Mouse (Mus musculus) midbrain, embryonic 10.5 days (tissue): ENCODE measurements around the gene Ilf2. TPM values are rescaled to one million over a fixed set of nuclear protein-coding genes. Genes with fewer than 3 reads are reported as not detected.

Source experiments
- DNase-seq: peaks from one replicate; pipeline ENCODE4 v3.0.0-alpha.2; 2017; ENCODE audit warnings: low spot score
- H3K27ac ChIP-seq: fragments of 300-500 bp; sonication (generic); replicated peaks from 2 replicates; pipeline ENCODE4 v1.5.1; 2016; ENCODE audit warnings: mild to moderate bottlenecking
- H3K27me3 ChIP-seq: fragments of 300-500 bp; sonication (generic); 2 replicates; pipeline ENCODE4 v1.6.1; 2016; ENCODE audit warnings: low read depth, mild to moderate bottlenecking; ENCODE audit not compliant: poor library complexity, severe bottlenecking
- H3K36me3 ChIP-seq: fragments of 300-500 bp; sonication (generic); 2 replicates; pipeline ENCODE4 v1.6.1; 2016; ENCODE audit warnings: mild to moderate bottlenecking, moderate library complexity
- H3K4me1 ChIP-seq: fragments of 300-500 bp; sonication (generic); 2 replicates; pipeline ENCODE4 v1.6.1; 2016
- H3K4me3 ChIP-seq: fragments of 300-500 bp; sonication (generic); 2 replicates; pipeline ENCODE4 v1.5.1; 2016; ENCODE audit warnings: mild to moderate bottlenecking, moderate library complexity
- H3K9me3 ChIP-seq: fragments of 300-500 bp; sonication (generic); replicated peaks from 2 replicates; pipeline ENCODE4 v1.6.1; 2016; ENCODE audit warnings: mild to moderate bottlenecking
- WGBS: fragments of 180-500 bp; shearing (Covaris S2); methylation state at CpG from one replicate; pipeline ENCODE4 v1.1.7; 2016; 5-methylcytosine and 5-hydroxymethylcytosine counted together
- polyA plus RNA-seq: library from polyadenylated mRNA; unstranded; fragments of >200 nt; fragmentation: Nextera tagmentation; extraction: Ambion mirVana; gene quantifications from 2 replicates; pipeline ENCODE4 v1.2.1, GENCODE M21; 2016

The Ilf2 gene
- 343 and 346 TPM in 2 replicates for polyA plus RNA-seq

GRCm38 (mm10) chr3:90475831-90476611, at the start of gene Ilf2:
Gene Ilf2, plus strand, starts transcription at chr3:90476126.
- Histone ChIP-seq H3K27ac (peak within 1 kb of the TSS; percentile 99), H3K9me3 (no peaks in the 10 kb centered on the region), H3K36me3 (peaks cover 39% of the 10 kb centered on the region), H3K4me3 (peak within 1 kb of the TSS; percentile 94), H3K27me3 (no peaks in the 10 kb centered on the region), H3K4me1 (peaks cover 10% of the 10 kb centered on the region)
- WGBS = under 1% methylated on average over 45 of the region's 45 CpGs
- peak; percentile 97 for DNase-seq

DNA sequence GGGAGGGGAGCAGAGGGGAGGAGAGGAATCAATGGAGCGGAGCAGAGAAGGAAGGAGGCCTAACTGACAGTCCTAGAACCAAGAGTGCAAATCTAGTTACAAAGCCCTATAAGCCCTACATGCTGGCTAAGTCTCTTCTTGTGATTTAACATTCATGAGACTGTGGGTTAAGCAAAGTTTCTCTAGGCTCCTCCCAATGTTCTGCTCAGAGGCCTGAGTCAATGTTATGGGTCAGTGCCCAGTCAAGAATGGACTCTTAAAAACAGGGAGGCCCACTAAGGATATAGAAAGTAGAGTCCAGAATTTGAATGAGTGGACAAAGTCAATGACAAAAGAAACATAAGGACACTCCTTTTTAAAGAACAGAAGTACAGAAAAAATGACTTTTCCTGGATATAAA, 48.4 kb upstream of the Ilf2 start:
- Histone ChIP-seq H3K4me1 (peaks cover 39% of the 10 kb centered on the region), H3K9me3 (no peaks in the 10 kb centered on the region), H3K27me3 (no peaks in the 10 kb centered on the region), H3K36me3 (peaks cover 68% of the 10 kb centered on the region), H3K4me3 (no peak overlapping the region), H3K27ac (no peak overlapping the region)
- WGBS = 67% methylated on average over 1 of the region's 1 CpGs
- DNase-seq = no peak

GRCm38 (mm10) chr3:90428186-90428585, 47.7 kb upstream of the Ilf2 start:
- H3K27me3 ChIP-seq = no peaks in the 10 kb centered on the region
- no peaks in the 10 kb centered on the region for H3K9me3 ChIP-seq
- H3K4me3 ChIP-seq = no peak overlapping the region
- peaks cover 39% of the 10 kb centered on the region for H3K4me1 ChIP-seq
- DNase-seq = no peak
- 84% methylated on average over 6 of the region's 6 CpGs for WGBS
- H3K27ac ChIP-seq = no peak overlapping the region
- peaks cover 62% of the 10 kb centered on the region for H3K36me3 ChIP-seq

DNA sequence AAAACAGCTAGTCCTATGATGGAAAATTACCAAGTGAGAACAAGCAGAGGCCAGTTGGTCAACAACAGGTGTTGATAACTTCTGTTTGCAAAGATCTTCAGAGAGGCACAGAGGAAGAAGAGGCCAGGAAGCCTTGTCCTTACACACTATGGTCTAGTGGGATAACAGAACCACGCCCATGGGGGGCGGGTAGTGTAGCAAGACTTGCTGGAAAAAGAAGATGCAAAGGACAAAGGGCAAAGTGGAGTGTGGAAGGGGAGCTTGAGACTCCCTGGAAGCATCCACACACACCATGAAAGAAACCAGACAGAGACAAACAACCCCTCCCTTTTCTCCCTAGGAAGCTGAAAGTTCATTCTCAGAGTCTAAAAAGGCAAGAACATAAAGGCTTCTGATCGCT, 46.4 kb upstream of the Ilf2 start:
- Histone ChIP-seq H3K27ac (no peak overlapping the region), H3K4me3 (no peak overlapping the region), H3K4me1 (peaks cover 48% of the 10 kb centered on the region), H3K9me3 (no peaks in the 10 kb centered on the region), H3K36me3 (peaks cover 49% of the 10 kb centered on the region), H3K27me3 (no peaks in the 10 kb centered on the region)
- 96% methylated on average over 3 of the region's 3 CpGs for WGBS
- no peak for DNase-seq

- H3K27ac ChIP-seq = peak overlapping the region; percentile 97
These were observed 43.6 kb upstream of the Ilf2 start for GRCm38 (mm10) chr3:90432348-90432747.

GRCm38 (mm10) chr3:90432811-90433219, 43.1 kb upstream of the Ilf2 start:
- Histone ChIP-seq H3K9me3 (no peaks in the 10 kb centered on the region), H3K4me3 (peak overlapping the region; percentile 64), H3K36me3 (peaks cover 30% of the 10 kb centered on the region), H3K4me1 (peaks cover 39% of the 10 kb centered on the region), H3K27ac (peak overlapping the region; percentile 97), H3K27me3 (no peaks in the 10 kb centered on the region)
- DNase-seq = no peak
- 0% methylated on average over 11 of the region's 12 CpGs for WGBS

More at GRCm38 (mm10) chr3:90432348-90432747, 43.6 kb upstream of the Ilf2 start:
- 17% methylated on average over 2 of the region's 2 CpGs for WGBS
- no peaks in the 10 kb centered on the region for H3K9me3 ChIP-seq
- H3K36me3 ChIP-seq = peaks cover 30% of the 10 kb centered on the region
- H3K27me3 ChIP-seq = no peaks in the 10 kb centered on the region
- H3K4me1 ChIP-seq = peaks cover 44% of the 10 kb centered on the region
- H3K4me3 ChIP-seq = peak overlapping the region; percentile 64
- no peak for DNase-seq

GRCm38 (mm10) chr3:90433381-90434020, 42.4 kb upstream of the Ilf2 start, which contains the start of gene Ints3:
Gene Ints3, minus strand, starts transcription at chr3:90433622.
- H3K9me3 ChIP-seq = no peaks in the 10 kb centered on the region
- H3K4me3 ChIP-seq = peak within 1 kb of the TSS; percentile 64
- H3K36me3 ChIP-seq = peaks cover 25% of the 10 kb centered on the region
- no peaks in the 10 kb centered on the region for H3K27me3 ChIP-seq
- H3K4me1 ChIP-seq = peaks cover 32% of the 10 kb centered on the region
- peak within 1 kb of the TSS; percentile 97 for H3K27ac ChIP-seq
- DNase-seq = peak; percentile 98
- WGBS = under 1% methylated on average over 52 of the region's 52 CpGs

GRCm38 (mm10) chr3:90434073-90434730, 41.7 kb upstream of the Ilf2 start:
- no peaks in the 10 kb centered on the region for H3K27me3 ChIP-seq
- peaks cover 20% of the 10 kb centered on the region for H3K36me3 ChIP-seq
- H3K9me3 ChIP-seq = no peaks in the 10 kb centered on the region
- H3K4me1 ChIP-seq = peaks cover 30% of the 10 kb centered on the region
- 62% methylated on average over 11 of the region's 11 CpGs for WGBS
- peak overlapping the region; percentile 97 for H3K27ac ChIP-seq
- peak overlapping the region; percentile 64 for H3K4me3 ChIP-seq
- DNase-seq = no peak

- WGBS = 83% methylated on average over 4 of the region's 4 CpGs
- no peaks in the 10 kb centered on the region for H3K36me3 ChIP-seq
- no peaks in the 10 kb centered on the region for H3K9me3 ChIP-seq
- no peak for DNase-seq
- no peaks in the 10 kb centered on the region for H3K27me3 ChIP-seq
- H3K4me1 ChIP-seq = peaks cover 11% of the 10 kb centered on the region
- H3K27ac ChIP-seq = no peak overlapping the region
- H3K4me3 ChIP-seq = no peak overlapping the region
These were observed 38.8 kb upstream of the Ilf2 start for GRCm38 (mm10) chr3:90437131-90437530.

DNA sequence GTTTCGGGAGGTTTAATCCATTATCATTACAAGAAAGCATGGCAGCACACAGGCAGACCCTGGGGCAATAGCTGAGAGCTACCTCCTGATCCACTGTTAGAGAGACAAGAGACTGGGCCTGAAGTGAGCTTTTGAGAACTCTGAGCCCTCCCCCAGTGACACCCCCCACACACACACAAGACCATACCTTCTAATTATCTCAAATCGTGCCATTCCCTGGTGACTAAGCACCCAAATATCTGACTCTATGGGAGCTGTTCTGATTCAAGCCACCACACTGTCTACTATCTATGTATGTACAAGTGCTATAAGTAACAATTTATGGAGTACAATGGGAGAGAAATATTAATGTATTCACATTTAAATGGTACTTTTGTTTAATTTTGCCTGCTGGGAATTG, 35.2 kb upstream of the Ilf2 start:
- no peak for DNase-seq
- H3K4me1 ChIP-seq = peaks cover 2% of the 10 kb centered on the region
- H3K9me3 ChIP-seq = no peaks in the 10 kb centered on the region
- 91% methylated on average over 2 of the region's 2 CpGs for WGBS
- H3K27me3 ChIP-seq = no peaks in the 10 kb centered on the region
- no peak overlapping the region for H3K27ac ChIP-seq
- H3K4me3 ChIP-seq = no peak overlapping the region
- no peaks in the 10 kb centered on the region for H3K36me3 ChIP-seq

GRCm38 (mm10) chr3:90443977-90444376, 31.9 kb upstream of the Ilf2 start:
- WGBS = 92% methylated on average over 3 of the region's 3 CpGs
- no peak overlapping the region for H3K4me3 ChIP-seq
- peaks cover 30% of the 10 kb centered on the region for H3K4me1 ChIP-seq
- H3K27ac ChIP-seq = no peak overlapping the region
- no peaks in the 10 kb centered on the region for H3K9me3 ChIP-seq
- no peaks in the 10 kb centered on the region for H3K27me3 ChIP-seq
- no peak for DNase-seq
- H3K36me3 ChIP-seq = no peaks in the 10 kb centered on the region

DNA sequence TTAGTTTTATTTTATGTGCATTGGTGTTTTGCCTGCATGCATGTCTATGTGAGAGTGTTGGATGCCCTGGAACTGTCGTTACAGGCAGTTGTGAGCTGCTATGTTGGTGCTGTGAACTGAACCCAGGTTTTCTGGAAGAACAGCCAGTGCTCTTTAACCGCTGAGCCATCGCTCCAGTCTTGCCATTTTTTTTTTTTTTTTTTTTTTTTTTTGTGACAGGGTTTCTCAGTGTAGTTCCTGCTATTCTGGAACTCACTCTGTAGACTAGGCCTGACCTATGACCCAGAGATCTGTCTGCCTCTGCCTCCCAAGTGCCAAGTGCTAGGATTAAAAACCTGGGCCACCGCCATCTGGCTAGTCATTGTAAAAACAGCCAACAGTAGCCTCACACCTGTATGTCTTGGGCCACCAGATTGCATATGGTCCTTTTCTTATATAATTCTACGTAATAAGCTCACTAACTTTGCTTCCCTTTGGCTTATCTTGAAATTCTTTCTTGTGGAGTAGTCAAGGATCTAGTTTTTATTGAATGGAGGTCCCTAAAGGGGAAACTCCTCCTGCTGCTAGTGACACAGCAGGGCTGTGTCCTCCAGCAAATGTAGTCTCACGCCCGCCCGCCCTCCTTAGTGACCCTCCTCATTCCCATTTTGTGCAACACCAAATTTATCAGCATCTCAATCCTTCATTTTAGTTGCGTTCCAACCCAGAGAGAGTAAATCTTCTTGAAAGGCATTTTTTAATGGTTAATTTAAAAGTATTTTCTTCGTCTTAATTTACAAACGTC, 30.3 kb upstream of the Ilf2 start:
- no peak for DNase-seq
- no peaks in the 10 kb centered on the region for H3K9me3 ChIP-seq
- peak overlapping the region; percentile 51 for H3K4me3 ChIP-seq
- 71% methylated on average over 11 of the region's 11 CpGs for whole genome bisulfite sequencing
- H3K36me3 ChIP-seq = no peaks in the 10 kb centered on the region
- H3K27me3 ChIP-seq = peaks cover 2% of the 10 kb centered on the region; the same call in 1 of the 2 replicates
- peaks cover 31% of the 10 kb centered on the region for H3K4me1 ChIP-seq
- peak overlapping the region; percentile 92 for H3K27ac ChIP-seq
